Mouse (Mus musculus): Measurements from ENCODE around the gene Disp2.

Disp2 gene

DNA sequence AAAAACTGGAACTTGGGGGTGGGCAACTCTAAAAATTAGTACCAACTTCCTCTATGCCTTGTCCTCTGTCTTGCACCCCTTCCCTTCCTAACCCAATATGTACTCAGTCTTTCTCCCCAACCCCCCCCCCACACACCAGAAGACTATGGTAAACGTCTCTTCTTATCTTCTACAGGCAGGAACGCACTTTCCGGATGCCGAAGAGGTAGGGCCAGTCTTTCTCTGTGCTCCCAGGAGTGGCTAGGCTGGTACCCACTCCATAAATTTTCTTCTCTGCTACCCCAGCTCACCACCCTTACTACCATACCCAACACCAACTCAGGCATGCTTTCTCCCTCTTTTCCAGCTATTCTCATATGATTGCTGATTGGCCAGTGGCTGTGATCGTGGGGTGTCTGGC, 7.0 kb downstream of the Disp2 start:
- DNase-seq (ENCODE audit: low spot score in 2 of 2): no peak

DNA sequence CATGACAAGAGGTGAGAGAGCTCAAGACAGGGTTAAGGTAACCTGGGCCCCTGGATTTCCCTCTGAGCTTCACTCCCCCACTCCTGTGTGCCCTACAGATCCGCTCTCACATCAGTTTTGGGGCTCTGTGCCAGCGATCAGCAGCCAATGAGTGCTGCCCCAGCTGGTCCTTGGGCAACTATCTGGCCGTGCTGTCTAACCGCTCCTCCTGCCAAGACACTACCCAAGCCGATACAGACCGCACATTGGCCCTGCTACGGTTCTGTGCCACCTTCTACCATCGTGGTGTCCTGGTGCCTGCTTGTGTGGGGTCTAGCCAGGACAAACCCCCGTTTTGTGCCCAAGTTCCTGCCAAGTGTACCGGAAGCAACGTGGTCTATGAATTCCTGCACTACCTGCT, 10.0 kb downstream of the Disp2 start:
- DNase-seq (ENCODE audit: low spot score in 2 of 2): no peak

DNA sequence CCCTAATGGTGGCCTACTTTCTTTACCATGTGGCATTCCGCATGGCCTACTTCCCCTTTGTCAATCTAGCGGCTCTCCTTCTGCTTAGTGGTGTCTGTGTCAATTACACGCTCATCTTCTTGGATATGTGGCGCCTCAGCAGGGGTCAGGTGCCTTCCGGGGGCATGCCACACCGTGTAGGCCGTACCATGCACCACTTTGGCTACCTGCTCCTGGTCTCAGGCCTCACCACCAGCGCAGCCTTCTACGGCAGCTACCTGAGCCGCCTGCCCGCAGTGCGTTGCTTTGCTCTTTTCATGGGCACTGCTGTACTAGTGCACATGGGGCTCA, 10.7 kb downstream of the Disp2 start:
- DNase-seq (ENCODE audit: low spot score in 2 of 2): no peak

DNA sequence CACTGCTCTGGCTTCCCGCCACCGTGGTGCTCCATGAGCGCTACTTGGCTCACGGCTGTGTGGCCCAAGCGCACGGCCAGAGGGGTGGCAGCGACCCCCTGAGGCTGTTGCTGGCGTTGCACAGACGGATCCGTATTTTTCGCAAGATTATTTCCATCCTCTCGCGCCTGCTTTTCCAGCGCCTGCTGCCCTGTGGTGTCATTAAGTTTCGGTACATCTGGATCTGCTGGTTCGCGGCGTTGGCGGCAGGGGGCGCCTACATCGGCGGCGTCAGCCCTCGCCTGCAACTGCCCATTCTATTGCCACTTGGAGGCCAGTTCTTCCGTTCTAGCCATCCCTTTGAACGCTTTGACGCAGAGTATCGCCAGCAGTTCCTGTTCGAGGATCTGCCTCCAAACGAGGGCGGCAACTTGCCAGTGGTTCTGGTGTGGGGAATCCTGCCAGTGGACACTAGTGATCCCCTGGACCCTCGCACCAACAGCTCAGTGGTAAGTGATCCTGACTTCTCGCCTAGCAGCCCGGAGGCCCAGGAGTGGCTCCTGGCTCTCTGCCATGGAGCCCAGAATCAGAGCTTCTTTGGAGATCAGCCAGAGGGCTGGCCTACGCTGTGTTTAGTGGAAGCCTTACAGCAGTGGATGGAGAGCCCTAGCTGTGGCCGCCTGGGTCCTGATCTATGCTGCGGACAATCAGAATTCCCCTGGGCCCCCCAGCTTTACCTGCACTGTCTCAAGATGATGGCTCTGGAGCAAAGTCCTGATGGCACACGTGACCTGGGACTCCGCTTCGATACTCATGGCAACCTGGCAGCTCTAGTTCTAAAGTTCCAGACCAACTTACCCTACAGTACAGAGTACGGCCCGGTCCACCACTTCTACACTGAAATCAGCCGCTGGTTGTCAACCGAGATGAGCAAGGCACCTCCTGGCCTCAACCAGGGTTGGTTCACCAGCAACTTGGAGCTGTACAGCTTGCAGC, 11.3 kb downstream of the Disp2 start:
- DNase-seq (ENCODE audit: low spot score in 2 of 2): no peak

DNA sequence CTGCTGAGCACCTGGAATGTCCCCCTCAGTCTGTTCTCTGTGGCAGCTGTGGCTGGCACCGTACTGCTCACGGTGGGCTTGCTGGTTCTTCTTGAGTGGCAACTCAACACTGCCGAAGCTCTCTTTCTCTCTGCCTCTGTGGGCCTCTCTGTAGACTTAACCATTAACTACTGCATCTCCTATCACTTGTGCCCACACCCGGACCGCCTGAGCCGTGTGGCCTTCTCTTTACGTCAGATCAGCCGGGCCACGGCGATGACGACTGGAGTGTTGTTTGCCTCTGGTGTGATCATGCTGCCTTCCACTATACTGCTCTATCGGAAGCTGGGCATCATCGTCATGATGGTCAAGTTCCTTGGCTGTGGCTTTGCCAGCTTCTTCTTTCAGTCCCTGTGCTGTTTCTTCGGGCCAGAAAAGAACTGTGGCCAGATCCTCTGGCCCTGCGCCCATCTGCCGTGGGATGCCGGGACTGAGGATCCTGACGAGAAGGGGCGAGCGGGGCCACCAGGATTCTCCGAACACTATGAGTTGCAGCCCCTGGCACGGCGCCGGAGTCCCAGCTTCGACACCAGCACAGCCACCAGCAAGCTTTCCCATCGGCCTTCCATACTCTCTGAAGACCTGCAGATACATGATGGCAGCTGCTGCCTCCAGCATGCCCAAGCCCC, 12.2 kb downstream of the Disp2 start:
- DNase-seq (ENCODE audit: low spot score in 2 of 2): no peak

DNA sequence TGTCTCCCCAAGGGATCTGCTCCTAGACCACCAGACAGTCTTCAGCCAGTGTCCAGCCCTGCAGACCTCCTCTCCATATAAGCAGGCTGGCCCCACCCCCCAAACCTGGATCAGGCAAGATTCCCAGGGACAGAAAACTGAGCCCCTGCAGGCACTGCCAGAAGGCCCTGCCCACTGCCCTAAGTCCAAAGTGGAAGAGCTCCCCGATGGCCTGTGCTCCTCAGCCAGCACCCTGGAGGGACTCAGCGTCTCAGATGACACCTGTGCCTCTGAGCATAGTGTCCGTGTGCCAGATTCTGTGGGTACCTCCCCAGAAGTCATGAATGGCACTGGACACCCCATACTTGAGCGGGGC, 12.7 kb downstream of the Disp2 start:
- no peak for DNase-seq (ENCODE audit: low spot score in 2 of 2)

DNA sequence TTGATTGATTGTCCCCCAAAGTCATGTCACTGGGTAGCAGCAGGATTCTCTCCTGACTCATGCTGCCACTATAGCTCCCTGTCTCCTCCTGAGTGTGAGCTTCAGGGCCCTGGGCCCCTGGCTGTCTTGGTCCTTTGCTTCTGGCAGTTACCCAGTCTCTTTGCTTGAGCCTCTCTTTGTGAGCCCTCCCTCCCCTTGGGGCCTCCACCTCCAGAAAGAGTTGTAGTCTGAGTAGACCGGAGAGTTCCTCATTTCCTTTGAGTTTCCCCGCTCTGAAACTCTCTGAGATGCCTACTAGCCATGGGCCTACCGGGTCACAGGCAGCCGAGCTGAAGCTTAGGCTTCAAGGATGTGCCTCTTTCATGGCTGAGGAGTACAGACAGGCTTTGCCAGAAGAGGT, 14.1 kb downstream of the Disp2 start:
- no peak for DNase-seq (ENCODE audit: low spot score in 2 of 2)

DNA sequence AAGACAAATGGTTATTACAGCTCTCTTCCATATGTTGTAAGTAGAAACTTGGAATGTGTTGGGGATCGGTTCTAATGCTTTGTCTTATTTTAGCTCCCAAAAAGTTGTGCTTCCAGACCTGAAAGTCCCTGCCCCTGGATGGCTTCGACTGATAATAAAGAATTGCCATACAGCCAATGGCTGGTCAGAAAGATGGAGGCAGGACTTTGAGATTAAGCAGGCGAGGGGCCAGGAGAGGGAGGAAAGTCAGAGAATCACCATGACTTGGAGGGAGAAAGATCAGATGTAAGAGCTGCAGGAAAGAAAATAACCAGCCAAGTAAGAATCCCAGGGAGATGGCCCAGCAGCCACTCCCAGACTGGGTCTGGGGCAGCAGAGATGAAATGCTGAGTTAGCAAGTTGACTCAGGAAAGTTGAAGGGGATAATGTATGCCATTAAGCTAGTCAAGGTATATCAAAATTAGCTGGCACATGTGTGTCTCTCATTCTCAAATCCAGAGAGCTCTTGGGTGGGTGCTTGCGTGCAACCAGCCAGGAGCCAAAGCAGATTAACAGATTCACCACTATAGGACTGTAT, 23.1 kb downstream of the Disp2 start:
- DNase-seq (ENCODE audit: low spot score in 2 of 2): no peak

DNA sequence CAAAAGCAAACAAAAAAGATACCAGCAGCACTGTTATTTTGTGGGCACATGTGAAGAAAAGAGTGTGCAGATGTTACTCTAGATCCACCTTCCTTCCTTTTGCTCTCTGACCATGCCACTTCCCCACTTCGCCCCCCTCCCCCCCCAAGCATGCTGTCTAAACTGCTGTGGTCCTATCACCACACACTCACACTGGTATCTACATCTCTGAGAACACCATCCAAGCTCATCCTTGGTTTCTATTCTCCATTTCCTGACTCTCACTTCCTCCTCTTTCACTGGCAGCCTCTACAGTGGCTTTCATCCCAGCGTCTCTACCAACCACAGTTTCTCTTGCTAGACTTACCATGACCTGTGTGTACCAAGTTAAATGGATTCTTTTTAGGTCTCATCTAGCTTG, 25.0 kb downstream of the Disp2 start:
- DNase-seq (ENCODE audit: low spot score in 2 of 2): no peak

DNA sequence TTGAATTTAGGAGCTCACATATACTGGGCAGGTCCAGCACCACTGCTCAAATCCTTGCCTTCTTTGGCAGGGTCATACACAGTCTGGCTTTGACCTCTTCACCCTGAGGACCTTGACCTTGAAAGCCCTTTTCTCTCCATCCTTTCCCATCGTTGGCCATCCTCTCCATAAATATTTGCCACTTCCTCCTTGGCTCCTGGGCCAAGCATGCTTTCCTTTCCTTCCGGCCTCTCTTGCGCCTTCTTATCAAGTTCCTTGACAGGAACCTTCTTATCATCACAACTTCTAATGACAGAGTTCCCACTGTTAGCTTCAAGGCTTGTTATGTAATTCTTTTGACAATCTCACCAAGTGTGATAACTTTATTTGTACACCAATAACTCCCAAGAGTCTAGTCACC, 25.6 kb downstream of the Disp2 start:
- DNase-seq (ENCODE audit: low spot score in 2 of 2): no peak

DNA sequence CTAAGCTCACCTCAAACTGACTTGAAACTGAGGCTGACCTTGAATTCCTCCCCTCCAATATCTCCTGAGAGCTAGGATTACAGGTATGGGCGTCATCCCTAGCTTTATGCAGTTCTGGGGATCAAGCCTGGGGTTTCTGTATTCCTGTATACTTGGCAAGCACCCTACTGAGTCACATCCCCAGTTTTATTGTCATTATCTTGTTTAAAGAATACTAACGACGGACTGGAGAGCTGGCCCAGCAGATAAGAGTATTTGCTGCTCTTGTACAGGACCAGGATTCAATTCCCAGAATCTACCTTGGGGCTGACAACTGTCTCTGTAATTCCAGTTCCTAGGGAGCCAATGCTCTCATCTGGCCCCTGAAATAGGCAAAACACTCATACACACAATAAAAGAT, 26.2 kb downstream of the Disp2 start:
- DNase-seq (ENCODE audit: low spot score in 2 of 2): no peak

DNA sequence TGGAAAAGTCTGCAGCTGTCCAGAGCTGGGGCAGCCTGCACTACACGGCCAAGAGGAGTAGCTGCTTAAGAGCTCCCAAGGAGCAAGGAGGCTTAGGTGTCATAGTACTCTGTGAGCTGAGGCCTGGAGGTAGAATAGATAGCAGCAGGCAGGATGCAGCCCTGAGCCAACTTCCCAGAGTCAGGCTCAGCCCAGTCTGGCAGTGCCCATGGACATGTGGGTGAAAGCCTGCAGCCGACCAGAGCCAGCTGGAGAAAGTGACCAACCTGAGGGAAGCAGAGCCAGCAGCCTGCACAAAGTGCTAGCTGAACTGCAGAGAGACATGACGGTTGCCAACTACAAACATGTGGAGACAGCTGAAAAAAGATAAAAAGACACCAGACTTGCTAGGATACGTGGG, 27.3 kb downstream of the Disp2 start:
- DNase-seq (ENCODE audit: low spot score in 2 of 2): peak in 1 of 2 experiments; percentile 40

DNA sequence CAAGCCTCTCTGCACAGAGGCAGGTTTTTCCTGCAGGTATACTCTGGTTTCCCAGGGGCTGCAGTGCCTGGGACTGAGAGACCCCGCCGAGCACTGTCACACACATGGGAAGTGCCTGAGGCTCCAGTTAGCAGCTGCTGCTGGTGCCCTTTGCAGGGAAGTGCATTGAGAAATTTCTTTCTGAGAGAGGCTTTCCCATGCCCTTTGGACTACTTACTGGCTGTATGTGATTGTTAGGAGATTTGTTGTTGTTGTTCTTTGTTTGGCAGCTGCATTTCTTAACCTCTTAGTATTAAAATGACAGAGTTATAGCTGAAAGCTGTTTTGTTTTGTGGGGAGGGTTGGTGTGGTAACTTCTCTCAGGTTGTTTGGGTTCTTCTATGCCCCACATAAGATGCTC, 31.3 kb downstream of the Disp2 start:
- no peak for DNase-seq (ENCODE audit: low spot score in 2 of 2)

DNA sequence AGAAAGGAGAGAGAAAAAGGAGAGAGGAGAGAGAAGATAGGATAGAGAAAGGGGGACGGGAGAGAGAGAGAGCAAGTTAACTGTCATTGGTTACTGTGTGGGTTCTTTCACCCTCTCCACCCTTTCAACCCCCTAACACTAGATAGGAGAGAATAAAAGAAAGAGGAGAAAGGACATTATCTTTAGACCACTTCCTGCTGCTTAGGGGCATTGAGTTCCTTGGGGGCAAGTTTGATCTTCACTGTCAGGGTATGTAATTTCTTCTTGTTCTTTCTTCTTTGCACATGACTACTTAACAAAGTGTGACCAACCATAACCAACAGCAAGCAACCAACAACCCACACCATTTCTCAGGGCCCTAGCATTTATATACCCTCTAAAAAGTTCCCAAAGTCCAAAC, 33.2 kb downstream of the Disp2 start:
- no peak for DNase-seq (ENCODE audit: low spot score in 2 of 2)

DNA sequence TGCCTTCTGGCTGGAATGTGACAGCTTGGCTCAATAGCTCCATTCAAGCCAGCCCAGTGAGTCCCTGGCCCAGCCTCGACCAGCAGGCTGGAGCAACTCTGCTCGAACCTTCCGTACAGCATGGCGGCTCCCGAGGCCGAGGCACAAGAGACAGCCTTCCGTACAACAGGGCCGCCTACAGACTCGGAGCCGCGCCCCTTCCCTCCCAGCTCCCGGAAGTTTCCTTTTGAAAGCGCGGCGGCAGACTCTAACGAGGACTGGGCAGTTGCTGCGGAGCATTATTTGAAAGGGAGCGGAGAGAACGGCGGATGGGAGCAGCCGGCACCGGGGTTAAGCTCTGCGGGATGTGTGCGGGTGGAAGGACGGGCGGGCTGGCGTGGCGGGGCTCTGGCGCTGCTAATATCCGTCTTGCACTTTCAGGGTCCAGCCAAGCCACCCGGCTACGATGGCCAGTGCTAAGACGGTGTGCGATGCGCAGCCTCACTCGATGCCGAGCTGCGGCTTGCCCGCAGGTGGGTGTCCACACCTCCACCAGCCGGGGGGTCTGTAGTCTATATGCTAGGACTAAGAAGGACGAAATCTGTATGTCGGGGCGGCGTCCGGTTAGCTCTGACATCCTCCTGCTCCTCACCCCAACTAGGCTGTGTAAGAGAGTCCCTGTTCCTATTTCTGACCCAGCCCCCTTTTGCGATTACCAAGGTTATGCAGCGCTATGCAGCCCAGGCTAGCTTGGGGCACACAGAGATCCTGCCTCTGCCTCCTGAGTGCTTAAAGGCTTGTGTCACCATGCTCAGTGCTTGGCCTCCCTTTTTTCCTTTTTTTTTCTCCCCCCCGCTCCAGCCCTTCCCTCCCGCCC, 34.7 kb downstream of the Disp2 start, which contains the start of gene Knstrn:
Knstrn (plus strand) TSS at position 23 of the 856 bp plus-strand sequence.
- peak; percentile 76 for DNase-seq (ENCODE audit: low spot score in 2 of 2)

DNA sequence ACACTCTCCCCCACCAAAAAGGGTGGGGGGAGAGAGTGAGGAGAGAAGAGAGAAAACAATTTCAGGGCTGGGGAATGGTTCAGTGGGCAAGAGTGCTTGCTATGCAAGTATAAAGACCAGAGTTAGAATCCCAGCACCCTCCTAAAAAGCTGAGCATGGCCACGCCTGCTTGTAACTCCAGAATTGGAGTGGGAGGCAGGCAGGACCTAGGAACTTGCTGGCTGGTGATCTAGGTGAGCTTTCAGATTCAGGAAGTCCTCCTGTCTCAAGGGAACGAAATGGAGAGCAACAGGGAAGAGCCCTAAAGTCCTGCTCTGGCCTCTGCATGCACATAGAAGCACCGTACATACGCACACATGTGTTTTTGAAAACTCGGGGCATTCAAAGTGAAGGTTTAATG, 43.3 kb downstream of the Disp2 start:
- DNase-seq (ENCODE audit: low spot score in 2 of 2): no peak

DNA sequence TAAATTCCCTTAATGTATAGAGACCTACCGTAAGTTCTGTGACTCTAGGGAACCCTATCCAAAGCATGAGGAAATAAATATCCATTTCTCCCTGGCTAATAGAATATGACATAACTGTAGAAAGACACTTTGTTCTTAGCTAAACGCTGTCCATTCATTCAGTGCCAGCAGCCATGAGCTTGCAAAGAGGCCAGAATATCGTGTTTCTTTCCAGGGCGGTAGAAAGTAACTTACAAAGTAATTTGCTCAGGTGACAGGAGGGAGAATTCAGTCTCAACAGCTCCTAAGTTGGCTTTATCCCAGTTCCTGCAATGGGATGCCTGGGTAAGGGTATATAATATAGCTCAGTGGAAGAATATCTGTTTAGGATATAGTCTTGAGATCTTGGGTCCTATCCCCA, 44.9 kb downstream of the Disp2 start:
- no peak for DNase-seq (ENCODE audit: low spot score in 2 of 2)

DNA sequence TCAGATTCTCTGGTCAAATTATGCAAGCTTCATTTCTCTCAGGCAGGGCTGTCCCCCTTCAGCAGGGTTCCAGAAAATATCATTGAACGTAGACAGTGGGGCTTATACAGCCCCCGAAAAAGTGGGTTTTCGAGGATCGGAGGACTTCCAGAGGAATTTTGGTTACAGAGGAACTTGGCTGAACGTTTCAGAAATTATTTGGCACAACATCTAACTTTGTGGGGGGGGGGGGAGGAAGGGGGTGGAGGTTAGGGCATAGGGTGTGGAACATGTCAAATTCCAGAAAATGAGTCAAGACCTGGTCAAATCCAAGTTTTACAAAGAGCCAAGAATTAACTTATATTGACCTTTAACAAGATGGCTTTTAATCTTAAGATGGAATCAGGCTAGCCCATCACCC, 49.6 kb downstream of the Disp2 start:
- no peak for DNase-seq (ENCODE audit: low spot score in 2 of 2)

DNA sequence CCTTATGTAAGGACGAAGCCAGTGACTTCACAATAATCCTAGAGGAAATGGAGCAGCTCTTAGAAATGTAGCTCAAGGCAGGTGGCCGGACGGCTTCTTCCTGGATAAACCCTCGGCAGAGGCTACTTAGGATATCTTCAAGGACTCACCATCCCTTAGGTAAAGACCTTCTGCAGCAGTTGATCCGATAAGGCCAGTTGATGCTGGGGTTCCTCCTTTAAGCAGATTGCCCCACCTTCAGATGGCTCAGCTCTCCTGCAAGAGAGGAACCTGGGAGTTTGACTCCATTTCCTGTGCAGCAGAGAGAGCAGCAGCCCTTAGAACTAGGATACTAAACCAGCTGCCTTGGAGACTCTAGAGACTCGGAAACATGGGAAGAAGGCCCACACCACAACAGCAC, 54.5 kb downstream of the Disp2 start:
- DNase-seq (ENCODE audit: low spot score in 2 of 2): no peak

DNA sequence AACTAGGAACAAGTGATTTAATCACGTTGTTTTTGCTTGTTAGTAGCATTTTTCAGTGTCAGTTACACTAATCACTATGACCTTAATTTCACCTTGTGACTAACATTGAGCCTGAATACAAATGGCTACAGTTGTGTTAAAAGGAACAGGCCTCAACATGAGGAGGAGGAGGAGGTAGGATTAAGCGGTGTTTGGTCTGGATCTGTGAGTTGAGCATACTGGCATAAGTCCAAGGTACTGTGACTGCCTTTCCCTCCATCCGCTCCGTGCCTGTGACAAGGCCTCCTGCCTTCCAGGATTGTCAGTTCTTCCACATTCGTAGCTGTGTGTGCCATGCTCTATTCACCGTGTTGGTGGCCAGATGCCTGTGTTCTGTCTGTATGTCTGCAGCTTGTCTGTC, 55.6 kb downstream of the Disp2 start:
- no peak for DNase-seq (ENCODE audit: low spot score in 2 of 2)

DNA sequence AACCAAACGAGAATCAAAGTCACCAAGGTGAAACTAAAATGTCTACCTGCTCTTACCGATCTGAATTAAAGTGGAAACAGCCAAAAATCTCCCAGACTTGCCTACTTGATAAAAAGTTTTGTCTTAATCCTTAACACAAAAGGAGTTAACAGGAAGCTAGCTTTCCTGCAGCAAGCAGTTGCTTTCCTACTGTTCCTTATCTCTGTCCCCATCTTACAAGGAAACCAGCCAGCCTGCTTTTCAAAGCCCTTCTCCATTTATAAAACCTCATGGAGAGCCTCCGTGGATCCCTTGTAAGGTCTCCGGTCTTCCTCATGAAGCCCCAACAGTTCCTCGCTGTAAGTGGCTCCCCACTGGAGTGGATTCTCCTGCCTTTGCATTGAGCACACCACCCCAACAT, 58.8 kb downstream of the Disp2 start:
- DNase-seq (ENCODE audit: low spot score in 2 of 2): no peak

DNA sequence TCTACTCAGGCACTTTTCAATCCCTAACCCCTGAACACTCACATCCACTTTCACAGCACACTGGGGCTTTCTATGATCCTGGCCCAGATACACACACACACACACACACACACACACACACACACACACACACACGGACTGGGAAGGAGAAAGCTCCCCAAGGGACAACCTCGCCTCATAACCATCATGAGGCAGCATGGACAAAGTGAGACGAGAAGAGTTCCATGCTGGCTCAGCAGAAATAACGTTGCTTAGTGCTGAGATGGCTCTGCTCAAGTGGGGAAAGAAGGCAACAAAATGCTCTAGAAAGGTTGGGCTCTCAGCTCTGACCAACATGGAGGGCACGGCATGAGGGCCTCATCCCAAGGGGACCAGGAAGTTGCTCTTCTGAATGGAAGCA, 61.7 kb downstream of the Disp2 start:
- no peak for DNase-seq (ENCODE audit: low spot score in 2 of 2)
